Comparison of ENCODE assay signal across 13 mouse cellular contexts in the genomic region with DNA sequence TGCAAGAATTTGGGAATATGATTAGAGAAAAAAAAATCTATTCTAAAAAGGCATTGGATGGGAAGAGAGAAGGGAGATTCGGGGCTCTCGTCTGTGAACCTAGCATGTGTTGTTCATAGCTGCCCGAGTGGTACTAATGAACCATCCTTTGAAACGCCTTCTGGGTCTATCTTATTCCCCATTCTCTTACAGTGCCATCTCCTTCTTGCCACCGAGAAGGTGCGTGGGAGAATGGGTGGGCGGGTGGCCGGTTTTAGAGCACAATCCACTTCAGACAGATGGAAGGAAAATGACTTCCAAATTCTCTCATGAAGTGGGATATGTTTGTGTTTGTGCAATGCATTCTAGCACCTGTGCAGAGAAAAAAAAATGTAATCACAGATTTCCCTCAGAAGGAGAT.
DNase-seq lines count a peak whose midpoint lies in the region; ATAC-seq lines count a peak whose summit lies in the region.
"Had no signal": no experiment of that assay in that cellular context is flagged by ENCODE, and none has a peak within 500 bp of the region (broad histone marks: within the 10 kb centered on the region; RNA-seq: fewer than 3 reads in every experiment).

No protein-coding gene starts in this region.

- no peaks in the 10 kb centered on the region for H3K9me3 ChIP-seq in forebrain, embryonic 10.5 days
- no peaks in the 10 kb centered on the region for H3K9me3 ChIP-seq in hindbrain, embryonic 13.5 days
- no peaks in the 10 kb centered on the region for H3K9me3 ChIP-seq in neural tube, embryonic 14.5 days (ENCODE audit: control insufficient read depth, low read length)
- H3K9me3 ChIP-seq: kidney, embryonic 15.5 days; limb, embryonic 10.5 days had no signal

- peak; percentile 9; the same call in 1 of the 2 replicates for ATAC-seq in hindbrain, embryonic 13.5 days (ENCODE audit: low FRiP score)
- ATAC-seq in neural tube, embryonic 14.5 days (ENCODE audit: low read depth): no peak
- ATAC-seq: liver, postnatal 0 days had no signal

- H3K9ac ChIP-seq in hindbrain, embryonic 13.5 days: no peak overlapping the region
- no peak overlapping the region for H3K9ac ChIP-seq in neural tube, embryonic 14.5 days (replicated peaks; ENCODE audit: low read depth, low read length)
- H3K9ac ChIP-seq: kidney, embryonic 15.5 days; liver, postnatal 0 days had no signal

- peak; percentile 87 for DNase-seq in brain, adult 2 months (ENCODE audit: low read depth, low spot score)
- DNase-seq in forebrain, embryonic 10.5 days (ENCODE audit: extremely low spot score, low spot score): no peak
- no peak for DNase-seq in urinary bladder, postnatal 25 days (ENCODE audit: low spot score)
- DNase-seq in spleen, postnatal 10 days (ENCODE audit: low spot score in 2 of 2): no peak
- DNase-seq in thymus, postnatal 10 days (ENCODE audit: low spot score in 2 of 2): no peak
- DNase-seq: cerebellum, postnatal 36 days; heart, postnatal 4 days; liver, postnatal 0 days; thymus, postnatal 4 days had no signal

- no peak overlapping the region for H3K4me3 ChIP-seq in forebrain, embryonic 10.5 days
- H3K4me3 ChIP-seq in hindbrain, embryonic 13.5 days: no peak overlapping the region
- H3K4me3 ChIP-seq in neural tube, embryonic 14.5 days (ENCODE audit: low read depth, low read length): no peak overlapping the region
- H3K4me3 ChIP-seq: kidney, embryonic 15.5 days; limb, embryonic 10.5 days had no signal

- 63% methylated on average over 8 of the region's 8 CpGs for WGBS in forebrain, embryonic 10.5 days
- 44% methylated on average over 8 of the region's 8 CpGs for WGBS in hindbrain, embryonic 13.5 days
- 51% methylated on average over 8 of the region's 8 CpGs for WGBS in neural tube, embryonic 14.5 days

- H3K27ac ChIP-seq in forebrain, embryonic 10.5 days: peak overlapping the region; percentile 71
- H3K27ac ChIP-seq in hindbrain, embryonic 13.5 days: peak overlapping the region; percentile 81
- H3K27ac ChIP-seq in neural tube, embryonic 14.5 days (ENCODE audit: low read depth, low read length): peak overlapping the region; percentile 63
- H3K27ac ChIP-seq: kidney, embryonic 15.5 days; limb, embryonic 10.5 days had no signal

- no peak overlapping the region for H3K4me2 ChIP-seq in hindbrain, embryonic 13.5 days
- no peak overlapping the region for H3K4me2 ChIP-seq in neural tube, embryonic 14.5 days (ENCODE audit: low read depth, low read length)
- H3K4me2 ChIP-seq: kidney, embryonic 15.5 days had no signal

- H3K27me3 ChIP-seq in forebrain, embryonic 10.5 days (ENCODE audit: poor library complexity, severe bottlenecking): peaks cover 11% of the 10 kb centered on the region
- H3K27me3 ChIP-seq in hindbrain, embryonic 13.5 days: no peaks in the 10 kb centered on the region
- no peaks in the 10 kb centered on the region for H3K27me3 ChIP-seq in neural tube, embryonic 14.5 days (ENCODE audit: control insufficient read depth, insufficient read depth, low read length)
- H3K27me3 ChIP-seq: kidney, embryonic 15.5 days had no signal

- no peaks in the 10 kb centered on the region for H3K36me3 ChIP-seq in forebrain, embryonic 10.5 days (replicated peaks)
- no peaks in the 10 kb centered on the region for H3K36me3 ChIP-seq in hindbrain, embryonic 13.5 days
- H3K36me3 ChIP-seq in neural tube, embryonic 14.5 days (ENCODE audit: control insufficient read depth, insufficient read depth, low read length): no peaks in the 10 kb centered on the region
- H3K36me3 ChIP-seq: kidney, embryonic 15.5 days; limb, embryonic 10.5 days had no signal

- H3K4me1 ChIP-seq in forebrain, embryonic 10.5 days: peaks cover 50% of the 10 kb centered on the region
- H3K4me1 ChIP-seq in hindbrain, embryonic 13.5 days (replicated peaks): peaks cover 58% of the 10 kb centered on the region
- H3K4me1 ChIP-seq in neural tube, embryonic 14.5 days (ENCODE audit: control insufficient read depth, insufficient read depth, low read length): peaks cover 28% of the 10 kb centered on the region; the same call in 1 of the 2 replicates
- H3K4me1 ChIP-seq: kidney, embryonic 15.5 days had no signal
